Mouse (Mus musculus) kidney, embryonic 15.5 days (tissue): ENCODE measurements at regions not wholly inside any gene's neighbourhood (a gene's known extent, or its start where the extent isn't known, plus 50 kb on each side); places are given as distances from the start of the nearest gene placed in this dataset.

Experiments
- ATAC-seq: fragments of 200-750 bp; cut with Nextera tagmentation; replicated peaks from 2 replicates; pipeline ENCODE4 v1.8.0; 2017; ENCODE audit warnings: moderate TSS enrichment; ENCODE audit not compliant: low FRiP score
- H3K27ac ChIP-seq: fragments of 300-500 bp; sonication (generic); 2 replicates; pipeline ENCODE4 v1.5.1; 2015; ENCODE audit warnings: mild to moderate bottlenecking, inconsistent platforms
- H3K27me3 ChIP-seq: fragments of 300-500 bp; sonication (generic); 2 replicates; pipeline ENCODE4 v1.6.1; 2015; ENCODE audit warnings: inconsistent platforms
- H3K36me3 ChIP-seq: fragments of 300-500 bp; sonication (generic); 2 replicates; pipeline ENCODE4 v1.6.1; 2015; ENCODE audit warnings: inconsistent platforms
- H3K4me1 ChIP-seq: fragments of 300-500 bp; sonication (generic); 2 replicates; pipeline ENCODE4 v1.6.1; 2015; ENCODE audit warnings: inconsistent platforms
- H3K4me2 ChIP-seq: fragments of 300-500 bp; sonication (generic); 2 replicates; pipeline ENCODE4 v1.6.1; 2015; ENCODE audit warnings: moderate library complexity, mild to moderate bottlenecking, inconsistent platforms
- H3K4me3 ChIP-seq: fragments of 300-500 bp; sonication (generic); replicated peaks from 2 replicates; pipeline ENCODE4 v1.5.1; 2015; ENCODE audit warnings: mild to moderate bottlenecking, inconsistent platforms
- H3K9ac ChIP-seq: fragments of 300-500 bp; sonication (generic); 2 replicates; pipeline ENCODE4 v1.6.1; 2015; ENCODE audit warnings: mild to moderate bottlenecking, inconsistent platforms
- H3K9me3 ChIP-seq: fragments of 300-500 bp; sonication (generic); replicated peaks from 2 replicates; pipeline ENCODE4 v1.6.1; 2016; ENCODE audit warnings: inconsistent platforms
- WGBS: fragments of 180-500 bp; shearing (Covaris S2); methylation state at CpG from one replicate; pipeline ENCODE4 v1.1.7; 2015; ENCODE audit warnings: mixed read lengths; 5-methylcytosine and 5-hydroxymethylcytosine counted together

GRCm38 (mm10) chr13:92911660-92912284 lies 67.2 kb downstream of the Mtx3 start:
- 85% methylated on average over 11 of the region's 11 CpGs for WGBS
- no peaks in the 10 kb centered on the region for H3K9me3 ChIP-seq
- no peak for ATAC-seq
- no peaks in the 10 kb centered on the region for H3K27me3 ChIP-seq
- no peak overlapping the region for H3K27ac ChIP-seq
- H3K9ac ChIP-seq: no peak overlapping the region
- H3K4me1 ChIP-seq: no peaks in the 10 kb centered on the region
- no peak overlapping the region for H3K4me2 ChIP-seq
- no peaks in the 10 kb centered on the region for H3K36me3 ChIP-seq
- H3K4me3 ChIP-seq: no peak overlapping the region

GRCm38 (mm10) chr13:92912661-92913060 lies 68.1 kb downstream of the Mtx3 start:
- Histone ChIP-seq H3K36me3 (no peaks in the 10 kb centered on the region), H3K4me2 (no peak overlapping the region), H3K4me1 (no peaks in the 10 kb centered on the region), H3K9ac (no peak overlapping the region), H3K27me3 (no peaks in the 10 kb centered on the region), H3K27ac (no peak overlapping the region), H3K9me3 (no peaks in the 10 kb centered on the region), H3K4me3 (no peak overlapping the region)
- no peak for ATAC-seq
- 49% methylated on average over 2 of the region's 2 CpGs for WGBS

- ATAC-seq: no peak
- Histone ChIP-seq H3K27ac (no peak overlapping the region), H3K4me2 (no peak overlapping the region), H3K4me3 (no peak overlapping the region), H3K9me3 (no peaks in the 10 kb centered on the region), H3K36me3 (no peaks in the 10 kb centered on the region), H3K9ac (no peak overlapping the region), H3K27me3 (no peaks in the 10 kb centered on the region), H3K4me1 (no peaks in the 10 kb centered on the region)
- 84% methylated on average over 3 of the region's 3 CpGs for WGBS
These were observed 70.1 kb downstream of the Mtx3 start for GRCm38 (mm10) chr13:92914631-92915030.

- Histone ChIP-seq H3K9me3 (no peaks in the 10 kb centered on the region), H3K4me2 (no peak overlapping the region), H3K27ac (no peak overlapping the region), H3K9ac (no peak overlapping the region), H3K4me1 (no peaks in the 10 kb centered on the region), H3K27me3 (no peaks in the 10 kb centered on the region), H3K36me3 (no peaks in the 10 kb centered on the region), H3K4me3 (no peak overlapping the region)
- no peak for ATAC-seq
- WGBS: 80% methylated on average over 2 of the region's 2 CpGs
These were observed 70.8 kb downstream of the Mtx3 start for GRCm38 (mm10) chr13:92915221-92915839.

GRCm38 (mm10) chr13:92915948-92916710 lies 71.6 kb downstream of the Mtx3 start:
- H3K4me1 ChIP-seq: no peaks in the 10 kb centered on the region
- no peak overlapping the region for H3K4me2 ChIP-seq
- no peaks in the 10 kb centered on the region for H3K36me3 ChIP-seq
- no peak overlapping the region for H3K27ac ChIP-seq
- H3K9me3 ChIP-seq: no peaks in the 10 kb centered on the region
- no peaks in the 10 kb centered on the region for H3K27me3 ChIP-seq
- no peak overlapping the region for H3K4me3 ChIP-seq
- no peak overlapping the region for H3K9ac ChIP-seq
- 89% methylated on average over 5 of the region's 5 CpGs for WGBS
- no peak for ATAC-seq

- no peaks in the 10 kb centered on the region for H3K27me3 ChIP-seq
- H3K4me3 ChIP-seq: no peak overlapping the region
- no peak for ATAC-seq
- H3K27ac ChIP-seq: no peak overlapping the region
- no peaks in the 10 kb centered on the region for H3K36me3 ChIP-seq
- no peaks in the 10 kb centered on the region for H3K4me1 ChIP-seq
- 64% methylated on average over 2 of the region's 2 CpGs for WGBS
- H3K9me3 ChIP-seq: no peaks in the 10 kb centered on the region
- no peak overlapping the region for H3K4me2 ChIP-seq
- H3K9ac ChIP-seq: no peak overlapping the region
These were observed 75.3 kb downstream of the Mtx3 start for GRCm38 (mm10) chr13:92919882-92920281.

GRCm38 (mm10) chr13:92921936-92922335 lies 77.4 kb downstream of the Mtx3 start:
- Histone ChIP-seq H3K36me3 (no peaks in the 10 kb centered on the region), H3K4me3 (no peak overlapping the region), H3K27me3 (no peaks in the 10 kb centered on the region), H3K27ac (no peak overlapping the region), H3K9me3 (no peaks in the 10 kb centered on the region), H3K4me1 (no peaks in the 10 kb centered on the region), H3K9ac (no peak overlapping the region), H3K4me2 (no peak overlapping the region)
- 92% methylated on average over 3 of the region's 3 CpGs for WGBS
- ATAC-seq: no peak

- Histone ChIP-seq H3K4me1 (no peaks in the 10 kb centered on the region), H3K9ac (no peak overlapping the region), H3K27ac (no peak overlapping the region), H3K27me3 (no peaks in the 10 kb centered on the region), H3K4me3 (no peak overlapping the region), H3K4me2 (no peak overlapping the region), H3K36me3 (no peaks in the 10 kb centered on the region), H3K9me3 (no peaks in the 10 kb centered on the region)
- WGBS: 69% methylated on average over 2 of the region's 2 CpGs
- ATAC-seq: no peak
These were observed 78.9 kb downstream of the Mtx3 start for GRCm38 (mm10) chr13:92923496-92923895.

- Histone ChIP-seq H3K9me3 (no peaks in the 10 kb centered on the region), H3K4me2 (no peak overlapping the region), H3K27me3 (no peaks in the 10 kb centered on the region), H3K9ac (no peak overlapping the region), H3K36me3 (no peaks in the 10 kb centered on the region), H3K27ac (no peak overlapping the region), H3K4me3 (no peak overlapping the region), H3K4me1 (no peaks in the 10 kb centered on the region)
- ATAC-seq: no peak
- 70% methylated on average over 3 of the region's 3 CpGs for WGBS
These were observed 79.5 kb downstream of the Mtx3 start for GRCm38 (mm10) chr13:92924021-92924420.

GRCm38 (mm10) chr13:92925196-92925595 lies 80.6 kb downstream of the Mtx3 start:
- Histone ChIP-seq H3K27ac (no peak overlapping the region), H3K4me2 (no peak overlapping the region), H3K9ac (no peak overlapping the region), H3K27me3 (no peaks in the 10 kb centered on the region), H3K36me3 (no peaks in the 10 kb centered on the region), H3K4me3 (no peak overlapping the region), H3K9me3 (no peaks in the 10 kb centered on the region), H3K4me1 (no peaks in the 10 kb centered on the region)
- 81% methylated on average over 5 of the region's 5 CpGs for WGBS
- ATAC-seq: no peak

- Histone ChIP-seq H3K27me3 (no peaks in the 10 kb centered on the region), H3K9me3 (no peaks in the 10 kb centered on the region), H3K4me2 (no peak overlapping the region), H3K27ac (no peak overlapping the region), H3K36me3 (no peaks in the 10 kb centered on the region), H3K4me1 (no peaks in the 10 kb centered on the region), H3K9ac (no peak overlapping the region), H3K4me3 (no peak overlapping the region)
- no peak for ATAC-seq
- WGBS: 71% methylated on average over 1 of the region's 1 CpGs
These were observed 84.0 kb downstream of the Mtx3 start for GRCm38 (mm10) chr13:92928551-92928950.

GRCm38 (mm10) chr13:92931696-92932095 lies 87.1 kb downstream of the Mtx3 start:
- Histone ChIP-seq H3K9ac (no peak overlapping the region), H3K4me2 (no peak overlapping the region), H3K27ac (no peak overlapping the region), H3K36me3 (no peaks in the 10 kb centered on the region), H3K9me3 (no peaks in the 10 kb centered on the region), H3K4me1 (no peaks in the 10 kb centered on the region), H3K27me3 (no peaks in the 10 kb centered on the region), H3K4me3 (no peak overlapping the region)
- WGBS: 74% methylated on average over 2 of the region's 2 CpGs
- ATAC-seq: no peak
